15 mouse cellular contexts compared by ENCODE assay signal in the genomic region with DNA sequence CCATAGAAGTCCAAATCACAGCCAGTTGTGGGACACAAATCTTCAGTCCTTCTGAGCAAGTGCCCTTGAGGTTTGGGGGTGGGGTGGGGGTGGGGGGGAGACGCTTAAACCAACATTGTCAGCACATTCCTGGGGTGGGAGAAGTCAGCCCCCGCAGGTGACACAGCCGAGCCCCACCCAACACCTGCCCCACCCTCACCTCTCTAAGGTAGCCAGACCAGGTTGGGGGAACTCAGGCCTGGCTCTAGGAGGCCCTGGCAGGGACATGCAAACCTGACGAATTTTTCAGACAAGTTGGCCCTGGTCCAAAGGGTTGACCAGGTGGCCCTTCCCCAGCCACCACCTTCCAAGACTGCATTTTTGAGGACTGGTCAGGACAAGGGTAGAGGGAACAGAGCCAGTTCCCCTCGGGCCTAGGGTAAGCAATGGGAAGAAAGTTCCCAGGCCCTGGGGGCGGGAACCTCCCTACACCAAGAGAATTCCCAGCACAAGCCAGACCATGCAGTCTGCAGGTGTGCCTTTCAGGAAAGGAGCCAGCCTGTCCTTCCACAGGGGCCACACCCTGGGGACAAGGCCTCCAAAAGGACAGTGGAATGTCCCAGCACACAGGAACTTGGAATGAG.
DNase-seq lines count a peak whose midpoint lies in the region; ATAC-seq and TF ChIP-seq lines count a peak whose summit lies in the region.
"Had no signal": no experiment of that assay in that cellular context is flagged by ENCODE, and none has a peak within 500 bp of the region (broad histone marks: within the 10 kb centered on the region; RNA-seq: fewer than 3 reads in every experiment).

No protein-coding gene starts in this region.

- H3K27ac ChIP-seq in intestine, embryonic 14.5 days (ENCODE audit: low read depth) = no peak overlapping the region
- no peak overlapping the region for H3K27ac ChIP-seq in intestine, postnatal 0 days (ENCODE audit: low read depth, low read length)
- H3K27ac ChIP-seq in lung, embryonic 16.5 days (ENCODE audit: low read length) = peak overlapping the region; percentile 70
- peak overlapping the region; percentile 44 for H3K27ac ChIP-seq in embryonic facial prominence, embryonic 10.5 days (replicated peaks)
- H3K27ac ChIP-seq in stomach, embryonic 16.5 days (ENCODE audit: low read length) = peak overlapping the region; percentile 67; the same call in 1 of the 2 replicates
- H3K27ac ChIP-seq: hindbrain, embryonic 14.5 days had no signal

- DNase-seq in intestine, embryonic 14.5 days (ENCODE audit: low spot score) = no peak
- DNase-seq in lung, postnatal 25 days (ENCODE audit: low spot score) = no peak
- DNase-seq in embryonic facial prominence, embryonic 10.5 days (ENCODE audit: low spot score) = no peak
- no peak for DNase-seq in layer of hippocampus, postnatal 14 days (ENCODE audit: low spot score in 2 of 2)
- DNase-seq: adrenal gland, postnatal 25 days; cerebellum, adult 18-20 months; kidney, adult 9 months; liver; liver, postnatal 0 days had no signal

- 70% methylated on average over 6 of the region's 6 CpGs for WGBS in intestine, embryonic 14.5 days
- WGBS in intestine, postnatal 0 days = 46% methylated on average over 6 of the region's 6 CpGs
- WGBS in lung, embryonic 16.5 days = 51% methylated on average over 6 of the region's 6 CpGs
- 68% methylated on average over 6 of the region's 6 CpGs for WGBS in embryonic facial prominence, embryonic 10.5 days
- 55% methylated on average over 6 of the region's 6 CpGs for WGBS in stomach, embryonic 16.5 days

- no peak overlapping the region for H3K4me3 ChIP-seq in intestine, embryonic 14.5 days (ENCODE audit: low read depth, low read length)
- no peak overlapping the region for H3K4me3 ChIP-seq in intestine, postnatal 0 days (ENCODE audit: low read depth, low read length)
- H3K4me3 ChIP-seq in lung, embryonic 16.5 days (ENCODE audit: low read length) = no peak overlapping the region
- no peak overlapping the region for H3K4me3 ChIP-seq in embryonic facial prominence, embryonic 10.5 days
- no peak overlapping the region for H3K4me3 ChIP-seq in stomach, embryonic 16.5 days (replicated peaks; ENCODE audit: low read length)
- H3K4me3 ChIP-seq: megakaryocyte, embryonic 14.5 days had no signal

- H3K36me3 ChIP-seq in intestine, embryonic 14.5 days (ENCODE audit: control insufficient read depth, insufficient read depth, low read length) = no peaks in the 10 kb centered on the region
- H3K36me3 ChIP-seq in intestine, postnatal 0 days (ENCODE audit: control insufficient read depth, insufficient read depth) = no peaks in the 10 kb centered on the region
- H3K36me3 ChIP-seq in lung, embryonic 16.5 days (ENCODE audit: control insufficient read depth, insufficient read depth, low read length) = no peaks in the 10 kb centered on the region
- H3K36me3 ChIP-seq in embryonic facial prominence, embryonic 10.5 days (replicated peaks) = no peaks in the 10 kb centered on the region
- H3K36me3 ChIP-seq in stomach, embryonic 16.5 days (ENCODE audit: control insufficient read depth, insufficient read depth, low read length) = no peaks in the 10 kb centered on the region

- no peak overlapping the region for H3K4me2 ChIP-seq in intestine, embryonic 14.5 days (ENCODE audit: low read length)
- H3K4me2 ChIP-seq in intestine, postnatal 0 days (replicated peaks; ENCODE audit: low read depth) = no peak overlapping the region
- H3K4me2 ChIP-seq in lung, embryonic 16.5 days (ENCODE audit: low read depth, low read length) = no peak overlapping the region
- no peak overlapping the region for H3K4me2 ChIP-seq in stomach, embryonic 16.5 days (ENCODE audit: low read depth, low read length)
- H3K4me2 ChIP-seq: hindbrain, embryonic 14.5 days had no signal

- H3K9me3 ChIP-seq in intestine, embryonic 14.5 days (ENCODE audit: control insufficient read depth, low read length) = no peaks in the 10 kb centered on the region
- H3K9me3 ChIP-seq in intestine, postnatal 0 days (ENCODE audit: control insufficient read depth) = no peaks in the 10 kb centered on the region
- no peaks in the 10 kb centered on the region for H3K9me3 ChIP-seq in lung, embryonic 16.5 days (ENCODE audit: control insufficient read depth, low read length)
- H3K9me3 ChIP-seq in embryonic facial prominence, embryonic 10.5 days = no peaks in the 10 kb centered on the region
- H3K9me3 ChIP-seq in stomach, embryonic 16.5 days (replicated peaks; ENCODE audit: control insufficient read depth, low read length) = no peaks in the 10 kb centered on the region

- no peak overlapping the region for H3K9ac ChIP-seq in intestine, embryonic 14.5 days (ENCODE audit: low read length)
- H3K9ac ChIP-seq in intestine, postnatal 0 days (ENCODE audit: low read depth, low read length) = no peak overlapping the region
- H3K9ac ChIP-seq in lung, embryonic 16.5 days (ENCODE audit: low read length) = no peak overlapping the region
- H3K9ac ChIP-seq in stomach, embryonic 16.5 days (ENCODE audit: low read length) = no peak overlapping the region
- H3K9ac ChIP-seq: hindbrain, embryonic 14.5 days; liver, postnatal 0 days had no signal

- H3K4me1 ChIP-seq in intestine, embryonic 14.5 days (replicated peaks; ENCODE audit: control insufficient read depth, insufficient read depth, low read length) = peaks cover 22% of the 10 kb centered on the region
- H3K4me1 ChIP-seq in intestine, postnatal 0 days (replicated peaks; ENCODE audit: control insufficient read depth, insufficient read depth, low read length) = no peaks in the 10 kb centered on the region
- H3K4me1 ChIP-seq in lung, embryonic 16.5 days (replicated peaks; ENCODE audit: control insufficient read depth, insufficient read depth, low read length) = peaks cover 28% of the 10 kb centered on the region
- peaks cover 17% of the 10 kb centered on the region for H3K4me1 ChIP-seq in embryonic facial prominence, embryonic 10.5 days
- peaks cover 23% of the 10 kb centered on the region for H3K4me1 ChIP-seq in stomach, embryonic 16.5 days (ENCODE audit: control insufficient read depth, insufficient read depth, low read length)
- H3K4me1 ChIP-seq: megakaryocyte, embryonic 14.5 days had no signal

- H3K27me3 ChIP-seq in intestine, embryonic 14.5 days (replicated peaks; ENCODE audit: control insufficient read depth, insufficient read depth, low read length) = no peaks in the 10 kb centered on the region
- H3K27me3 ChIP-seq in intestine, postnatal 0 days (replicated peaks; ENCODE audit: control insufficient read depth, insufficient read depth, low read length) = no peaks in the 10 kb centered on the region
- no peaks in the 10 kb centered on the region for H3K27me3 ChIP-seq in lung, embryonic 16.5 days (ENCODE audit: control insufficient read depth, insufficient read depth, low read depth, low read length)
- H3K27me3 ChIP-seq in embryonic facial prominence, embryonic 10.5 days (replicated peaks; ENCODE audit: low read depth, poor library complexity, severe bottlenecking) = 0 out of 2 replicates have a peak, but pooled peaks cover 3% of the 10 kb centered on the region
- no peaks in the 10 kb centered on the region for H3K27me3 ChIP-seq in stomach, embryonic 16.5 days (ENCODE audit: control insufficient read depth, insufficient read depth, low read length)
- H3K27me3 ChIP-seq: megakaryocyte, embryonic 14.5 days had no signal

- peak; percentile 48; the same call in 1 of the 2 replicates for ATAC-seq in intestine, embryonic 14.5 days (replicated peaks; ENCODE audit: low FRiP score, low TSS enrichment, low read depth)
- no peak for ATAC-seq in intestine, postnatal 0 days
- ATAC-seq in lung, embryonic 16.5 days (ENCODE audit: low read depth) = peak; percentile 86
- ATAC-seq in stomach, embryonic 16.5 days (ENCODE audit: insufficient read depth, low FRiP score) = peak; percentile 32; the same call in 1 of the 2 replicates
- ATAC-seq: liver, postnatal 0 days; Patski had no signal

- TF ChIP-seq CTCF in intestine, postnatal 0 days (IDR thresholded peaks at IDR 0.05; ENCODE audit: low read depth) = no peak

Comparison
In these comparisons a context has a peak if more than half of its experiments do, and no peak if none do; other contexts are left out.
1. H3K27ac ChIP-seq: peak in lung, embryonic 16.5 days (single experiment), embryonic facial prominence, embryonic 10.5 days (single experiment) and stomach, embryonic 16.5 days (single experiment); none in intestine, embryonic 14.5 days (single experiment) and intestine, postnatal 0 days (single experiment).